Mouse (Mus musculus) bone marrow macrophage, adult 2 months (primary cell): ENCODE measurements around the gene Kif5a.

Experiments used
- CTCF ChIP-seq: IDR thresholded peaks from 2 replicates; pipeline ENCODE4 v1.5.1; 2012; ENCODE audit warnings: low read depth, mild to moderate bottlenecking, low read length, moderate library complexity
- POLR2A ChIP-seq: IDR thresholded peaks from 2 replicates; pipeline ENCODE4 v1.6.1; 2012; ENCODE audit warnings: mild to moderate bottlenecking, low read depth, low read length, borderline replicate concordance

GRCm38 (mm10) chr10:127310523-127311475, 47.7 kb upstream of the Kif5a start:
- TF ChIP-seq CTCF (no peak), POLR2A (no peak)
